27 mouse cellular contexts compared by ENCODE assay signal in the genomic region with DNA sequence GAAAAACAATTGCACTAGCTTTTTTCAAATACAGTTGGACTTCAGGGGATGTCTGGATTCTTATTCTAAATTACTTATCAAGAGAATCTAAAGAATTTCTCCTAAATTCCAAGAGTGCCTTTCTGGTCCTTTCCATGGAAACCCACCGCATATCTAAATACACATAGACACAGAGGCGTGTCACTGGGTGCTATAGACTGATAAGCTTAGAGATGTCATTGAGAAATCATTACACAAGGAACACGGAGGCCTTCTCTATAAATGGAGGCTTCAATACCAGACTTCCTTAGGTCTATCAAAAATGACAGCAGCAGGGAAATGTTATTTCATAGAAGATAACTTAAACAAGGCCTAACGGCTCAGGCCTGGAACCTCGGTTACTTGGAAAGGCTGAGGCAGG.
A peak's percentile ranks its signal among the peaks of the same experiment; 100 is the strongest.
DNase-seq lines count a peak whose midpoint lies in the region; ATAC-seq and TF ChIP-seq lines count a peak whose summit lies in the region.
"Had no signal": no experiment of that assay in that cellular context is flagged by ENCODE, and none has a peak within 500 bp of the region (broad histone marks: within the 10 kb centered on the region; RNA-seq: fewer than 3 reads in every experiment).

No protein-coding gene starts in this region.

- no peak overlapping the region for H3K4me3 ChIP-seq in lung, postnatal 0 days (ENCODE audit: low read depth, low read length)
- no peak overlapping the region for H3K4me3 ChIP-seq in liver, embryonic 14.5 days (ENCODE audit: insufficient read depth in 1 of 2, low read depth in 2 of 2, low read length in 2 of 2)
- H3K4me3 ChIP-seq in midbrain, embryonic 10.5 days: no peak overlapping the region
- H3K4me3 ChIP-seq in hindbrain, postnatal 0 days (ENCODE audit: low read length): no peak overlapping the region
- H3K4me3 ChIP-seq: embryonic facial prominence, embryonic 13.5 days; megakaryocyte, embryonic 14.5 days had no signal

- no peaks in the 10 kb centered on the region for H3K27me3 ChIP-seq in lung, postnatal 0 days (replicated peaks; ENCODE audit: insufficient read depth, low read length)
- no peaks in the 10 kb centered on the region for H3K27me3 ChIP-seq in liver, embryonic 14.5 days (ENCODE audit: control insufficient read depth, insufficient read depth, low read length)
- H3K27me3 ChIP-seq in midbrain, embryonic 10.5 days (ENCODE audit: low read depth, poor library complexity, severe bottlenecking): no peaks in the 10 kb centered on the region
- no peaks in the 10 kb centered on the region for H3K27me3 ChIP-seq in hindbrain, postnatal 0 days (ENCODE audit: insufficient read depth, low read length)
- H3K27me3 ChIP-seq: embryonic facial prominence, embryonic 13.5 days had no signal

- H3K27ac ChIP-seq in lung, postnatal 0 days (ENCODE audit: low read length): no peak overlapping the region
- H3K27ac ChIP-seq in liver, embryonic 14.5 days: peak overlapping the region; percentile 35; the same call in 1 of the 2 replicates
- H3K27ac ChIP-seq in midbrain, embryonic 10.5 days (replicated peaks): no peak overlapping the region
- H3K27ac ChIP-seq in hindbrain, postnatal 0 days: no peak overlapping the region
- H3K27ac ChIP-seq: hindbrain, embryonic 14.5 days had no signal

- no peaks in the 10 kb centered on the region for H3K36me3 ChIP-seq in lung, postnatal 0 days (ENCODE audit: insufficient read depth, low read length)
- no peaks in the 10 kb centered on the region for H3K36me3 ChIP-seq in liver, embryonic 14.5 days (replicated peaks; ENCODE audit: control insufficient read depth, insufficient read depth, low read depth)
- peaks cover 61% of the 10 kb centered on the region for H3K36me3 ChIP-seq in midbrain, embryonic 10.5 days
- peaks cover 12% of the 10 kb centered on the region; the same call in 1 of the 2 replicates for H3K36me3 ChIP-seq in hindbrain, postnatal 0 days (ENCODE audit: insufficient read depth, low read length)

- ATAC-seq in lung, postnatal 0 days: peak; percentile 33; the same call in 1 of the 2 replicates
- ATAC-seq in erythroid progenitor cell, adult 5-6 weeks (replicated peaks; ENCODE audit: low FRiP score, poor library complexity, severe bottlenecking): peak; percentile 76
- ATAC-seq in liver, embryonic 14.5 days (ENCODE audit: insufficient read depth): peak; percentile 95
- ATAC-seq in megakaryocyte-erythroid progenitor cell, adult 5-6 weeks (replicated peaks; ENCODE audit: low FRiP score, low TSS enrichment, poor library complexity, severe bottlenecking): peak; percentile 80
- ATAC-seq in hindbrain, postnatal 0 days: no peak
- ATAC-seq: forebrain, embryonic 14.5 days; inflammation-experienced regulatory T-cells, adult 6 months had no signal

- no peak overlapping the region for H3K4me2 ChIP-seq in lung, postnatal 0 days (replicated peaks; ENCODE audit: low read depth, low read length)
- peak overlapping the region; percentile 31 for H3K4me2 ChIP-seq in liver, embryonic 14.5 days (ENCODE audit: low read depth)
- no peak overlapping the region for H3K4me2 ChIP-seq in hindbrain, postnatal 0 days (ENCODE audit: low read depth, low read length)
- H3K4me2 ChIP-seq: embryonic facial prominence, embryonic 13.5 days; heart, embryonic 11.5 days; hindbrain, embryonic 14.5 days; lung, embryonic 14.5 days had no signal

- TF ChIP-seq EP300 in lung, postnatal 0 days (IDR thresholded peaks at IDR 0.05): no peak
- peak; percentile 73 for TF ChIP-seq EP300 in liver, embryonic 14.5 days (IDR thresholded peaks at IDR 0.05; ENCODE audit: low read depth)

- no peak overlapping the region for H3K9ac ChIP-seq in lung, postnatal 0 days (replicated peaks; ENCODE audit: low read depth)
- H3K9ac ChIP-seq in liver, embryonic 14.5 days (replicated peaks): peak overlapping the region; percentile 9; the same call in 1 of the 2 replicates
- no peak overlapping the region for H3K9ac ChIP-seq in hindbrain, postnatal 0 days (replicated peaks; ENCODE audit: low read length)
- H3K9ac ChIP-seq: embryonic facial prominence, embryonic 13.5 days; hindbrain, embryonic 14.5 days; lung, embryonic 14.5 days had no signal

- 33% methylated on average over 5 of the region's 5 CpGs for WGBS in lung, postnatal 0 days
- whole genome bisulfite sequencing in liver, embryonic 14.5 days (ENCODE audit: insufficient replicate concordance): 8% methylated on average over 5 of the region's 5 CpGs
- WGBS in midbrain, embryonic 10.5 days: 91% methylated on average over 5 of the region's 5 CpGs
- 91% methylated on average over 5 of the region's 5 CpGs for WGBS in hindbrain, postnatal 0 days

- no peak for TF ChIP-seq CTCF in lung, postnatal 0 days (IDR thresholded peaks at IDR 0.05)
- TF ChIP-seq CTCF in liver, embryonic 14.5 days (IDR thresholded peaks at IDR 0.05; ENCODE audit: low read depth): no peak
- TF ChIP-seq CTCF in hindbrain, postnatal 0 days (IDR thresholded peaks at IDR 0.05; ENCODE audit: low read depth): no peak

- H3K9me3 ChIP-seq in lung, postnatal 0 days (ENCODE audit: low read length): no peaks in the 10 kb centered on the region
- no peaks in the 10 kb centered on the region for H3K9me3 ChIP-seq in liver, embryonic 14.5 days (ENCODE audit: control insufficient read depth, low read length)
- H3K9me3 ChIP-seq in midbrain, embryonic 10.5 days (replicated peaks): 0 out of 2 replicates have a peak, but pooled peaks cover 5% of the 10 kb centered on the region
- no peaks in the 10 kb centered on the region for H3K9me3 ChIP-seq in hindbrain, postnatal 0 days (ENCODE audit: low read length)
- H3K9me3 ChIP-seq: embryonic facial prominence, embryonic 13.5 days had no signal

- peak; percentile 18 for DNase-seq in lung, postnatal 0 days (ENCODE audit: low spot score)
- DNase-seq in lung, postnatal 36 days: no peak
- peak in 2 of 3 experiments; percentile 36 to 80 for DNase-seq in liver, embryonic 14.5 days (ENCODE audit: low read depth in 3 of 3, low spot score in 3 of 3)
- no peak for DNase-seq in midbrain, embryonic 10.5 days (ENCODE audit: low spot score)
- no peak for DNase-seq in embryo, embryonic 9.5 days (ENCODE audit: extremely low spot score)
- DNase-seq in hindbrain, postnatal 0 days (ENCODE audit: low spot score): no peak
- DNase-seq: adrenal gland, postnatal 25 days; B cell, adult 2 months; cerebellum, adult 8-10 months; embryo, embryonic 11 days; gastrocnemius, postnatal 14 days; kidney, adult 18-20 months; kidney, postnatal 4 days; layer of hippocampus, postnatal 36 days; left cerebral cortex, postnatal 4 days; midbrain, embryonic 14.5 days; retina, postnatal 1 day; right cerebral cortex, postnatal 14 days had no signal

- no peaks in the 10 kb centered on the region for H3K4me1 ChIP-seq in lung, postnatal 0 days (ENCODE audit: insufficient read depth, low read depth, low read length)
- peaks cover 19 to 22% of the 10 kb centered on the region in 2 experiments for H3K4me1 ChIP-seq in liver, embryonic 14.5 days (replicated peaks; ENCODE audit: control insufficient read depth in 2 of 2, insufficient read depth in 2 of 2, low read length in 1 of 2)
- H3K4me1 ChIP-seq in midbrain, embryonic 10.5 days: no peaks in the 10 kb centered on the region
- no peaks in the 10 kb centered on the region for H3K4me1 ChIP-seq in hindbrain, postnatal 0 days (ENCODE audit: insufficient read depth, low read length)

Comparison
In these comparisons a context has a peak if more than half of its experiments do, and no peak if none do; other contexts are left out.
1. DNase-seq: peak in lung, postnatal 0 days (single experiment) and liver, embryonic 14.5 days (2 of 3); none in lung, postnatal 36 days (single experiment), midbrain, embryonic 10.5 days (single experiment), embryo, embryonic 9.5 days (single experiment) and hindbrain, postnatal 0 days (single experiment).